Mouse (Mus musculus) left cerebral cortex, adult 2 months (tissue): Measurements from ENCODE around the gene Sprr3. TPM values are rescaled to one million over a fixed set of nuclear protein-coding genes. Genes with fewer than 3 reads are reported as not detected.

Experiments used
- DNase-seq, 2 experiments: peaks; one replicate each; pipeline ENCODE4 v3.0.0; 2021 to 2022; ENCODE audit warnings: low spot score in 2 of 2, mixed read lengths in 1 of 2; ENCODE audit errors: extremely low spot score in 1 of 2
- H3K27ac ChIP-seq: fragments of 200-600 bp; 2 replicates; pipeline ENCODE4 v1.8.1; 2022
- H3K4me3 ChIP-seq: fragments of 200-600 bp; 2 replicates; pipeline ENCODE4 v1.8.1; 2022
- CTCF ChIP-seq: fragments of 200-600 bp; IDR thresholded peaks from 2 replicates; pipeline ENCODE4 v1.8.1; 2022; ENCODE audit warnings: antibody characterized with exemption, mild to moderate bottlenecking, moderate library complexity
- intact Hi-C: fragments of 180-260 bp; cut with DNase I; formaldehyde crosslinking; loops from one replicate; pipeline ENCODE4 v1.15.1; 2025
- total RNA-seq, 2 experiments: library from RNA; stranded (reverse); gene quantifications; 2 replicates each; pipeline ENCODE4 v1.2.3; 2021

The Sprr3 gene
- total RNA-seq, 2 experiments from 2014 or later: not detected

- no peak within 1 kb of the TSS for H3K4me3 ChIP-seq
- intact Hi-C loops: no loop called here
- no peak for DNase-seq
- H3K27ac ChIP-seq: no peak within 1 kb of the TSS
- TF ChIP-seq CTCF: no peak
Observed at GRCm38 (mm10) chr3:92438689-92439088, 19.8 kb downstream of the Sprr3 start, which contains the start of gene Sprr1b. Sprr1b (minus strand) TSS chr3:92438789.

DNA sequence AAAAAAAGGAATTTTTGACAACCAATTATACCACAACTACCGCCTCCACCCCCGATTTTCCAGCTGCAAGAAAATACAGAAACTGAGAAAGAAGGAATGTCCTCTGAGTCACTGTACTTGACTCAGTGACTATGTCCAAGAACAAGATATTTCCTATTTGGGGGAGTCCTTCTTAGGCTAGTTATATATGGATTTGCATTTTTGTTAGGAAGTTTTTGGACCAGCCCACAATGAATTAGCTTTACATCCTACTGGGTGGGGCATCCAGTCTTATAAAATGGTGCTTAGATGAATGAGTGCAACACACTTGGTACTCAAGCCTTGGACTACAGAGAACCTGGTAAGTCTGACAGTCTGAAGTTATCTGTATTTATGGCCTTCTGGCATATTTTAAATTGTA is 26.2 kb downstream of the Sprr3 start, which contains the start of gene Sprr2k:
Gene Sprr2k, plus strand, starts transcription at position 301 of the 400 bp plus-strand sequence.
- Histone ChIP-seq H3K4me3 (no peak within 1 kb of the TSS), H3K27ac (no peak within 1 kb of the TSS)
- intact Hi-C loops: no loop called here
- DNase-seq: no peak
- no peak for TF ChIP-seq CTCF

DNA sequence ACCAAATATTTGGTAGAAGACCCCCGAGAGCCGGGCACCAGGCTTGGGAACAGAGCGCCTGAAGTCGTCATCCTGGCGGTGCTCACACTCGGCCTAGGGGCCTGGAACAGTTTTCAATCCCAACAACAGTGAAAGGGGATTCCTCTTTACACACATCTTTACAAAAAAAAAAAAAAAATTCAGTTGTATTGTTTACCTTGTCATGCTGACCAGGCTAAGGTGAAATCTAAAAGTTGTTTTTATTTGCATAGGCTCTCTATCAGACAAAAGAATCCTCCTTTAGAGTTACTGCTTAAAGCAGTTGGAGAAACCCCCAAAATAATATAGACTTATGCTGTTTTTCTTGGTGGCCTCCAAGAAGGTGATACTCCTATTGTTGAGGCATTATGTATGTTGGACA is 29.2 kb downstream of the Sprr3 start, which contains the start of gene Gm9774:
Gene Gm9774, minus strand, starts transcription at position 101 of the 400 bp plus-strand sequence.
- intact Hi-C loops: no loop called here
- no peak for DNase-seq
- no peak for TF ChIP-seq CTCF
- H3K27ac ChIP-seq: no peak within 1 kb of the TSS
- H3K4me3 ChIP-seq: no peak within 1 kb of the TSS

GRCm38 (mm10) chr3:92417782-92418181 is 40.7 kb downstream of the Sprr3 start, which contains the start of gene Sprr2j-ps:
Sprr2j-ps (plus strand) TSS chr3:92418082.
- intact Hi-C loops: no loop called here
- Histone ChIP-seq H3K27ac (no peak within 1 kb of the TSS), H3K4me3 (no peak within 1 kb of the TSS)
- no peak for DNase-seq
- no peak for TF ChIP-seq CTCF

GRCm38 (mm10) chr3:92407691-92408090 is 50.8 kb downstream of the Sprr3 start, which contains the start of gene Sprr2i:
Sprr2i (plus strand) TSS chr3:92407991.
- no peak within 1 kb of the TSS for H3K27ac ChIP-seq
- H3K4me3 ChIP-seq: no peak within 1 kb of the TSS
- intact Hi-C loops: no loop called here
- no peak for DNase-seq
- no peak for TF ChIP-seq CTCF

Other genes with a start within 250 kb of the Sprr3 start
- not detected for gene Sprr2a1, start 242.9 kb downstream of the Sprr3 start, total RNA-seq
- not detected for gene Sprr2a2, start 242.8 kb downstream of the Sprr3 start, total RNA-seq
- not detected for gene Sprr2a3, start 173.3 kb downstream of the Sprr3 start, total RNA-seq
- gene Sprr2b, start 142.1 kb downstream of the Sprr3 start, total RNA-seq: not detected
- gene Sprr2d, start 119.6 kb downstream of the Sprr3 start, total RNA-seq: not detected
- not detected for gene Sprr2e, start 106.6 kb downstream of the Sprr3 start, total RNA-seq
- gene Sprr2f, start 93.5 kb downstream of the Sprr3 start, total RNA-seq: not detected
- gene Sprr2h, start 73.0 kb downstream of the Sprr3 start, total RNA-seq: not detected
- not detected for gene Sprr2i, start 50.7 kb downstream of the Sprr3 start, total RNA-seq
- gene Sprr2j-ps, start 40.6 kb downstream of the Sprr3 start, total RNA-seq: not detected
- 1 to 10 TPM in 1 of 2 experiments, under 1 TPM in 1; 0.98 to 3.2 TPM for gene Gm9774, start 29.3 kb downstream of the Sprr3 start, total RNA-seq
- not detected for gene Sprr2k, start 26.1 kb downstream of the Sprr3 start, total RNA-seq
- not detected for gene Sprr1b, start 19.9 kb downstream of the Sprr3 start, total RNA-seq
- not detected for gene Sprr1a, start 27.2 kb upstream of the Sprr3 start, total RNA-seq
- gene Sprr4, start 41.8 kb upstream of the Sprr3 start, total RNA-seq: not detected
- gene 2310046K23Rik, start 75.8 kb upstream of the Sprr3 start, total RNA-seq: not detected
- not detected for gene Ivl, start 115.0 kb upstream of the Sprr3 start, total RNA-seq
- not detected for gene Smcp, start 130.3 kb upstream of the Sprr3 start, total RNA-seq
- gene 2210017I01Rik, start 148.8 kb upstream of the Sprr3 start, total RNA-seq: not detected
- not detected for gene Lce6a, start 162.9 kb upstream of the Sprr3 start, total RNA-seq
- gene Lce1a1, start 189.6 kb upstream of the Sprr3 start, total RNA-seq: not detected
- not detected for gene Lce1b, start 198.2 kb upstream of the Sprr3 start, total RNA-seq
- gene Lce1a2, start 211.6 kb upstream of the Sprr3 start, total RNA-seq: not detected
- not detected for gene Lce1c, start 220.5 kb upstream of the Sprr3 start, total RNA-seq
- gene Lce1d, start 228.5 kb upstream of the Sprr3 start, total RNA-seq: not detected